Mouse (Mus musculus) forebrain, embryonic 15.5 days (tissue): ENCODE measurements around the gene Psapl1. TPM values are rescaled to one million over a fixed set of nuclear protein-coding genes. Genes with fewer than 3 reads are reported as not detected.
"Not testable (repeated sequence)": the region's sequence is repeated elsewhere in the genome, so short reads cannot be mapped to it uniquely, and the experiment has no call there.

Experiments used
- ATAC-seq: fragments of 200-750 bp; cut with Nextera tagmentation; replicated peaks from 2 replicates; pipeline ENCODE4 v1.8.0; 2017; ENCODE audit warnings: mild to moderate bottlenecking, moderate TSS enrichment, moderate library complexity
- H3K27ac ChIP-seq: fragments of 300-500 bp; sonication (generic); replicated peaks from 2 replicates; pipeline ENCODE4 v1.5.1; 2015; ENCODE audit warnings: mild to moderate bottlenecking, inconsistent platforms
- H3K27me3 ChIP-seq: fragments of 300-500 bp; sonication (generic); 2 replicates; pipeline ENCODE4 v1.6.1; 2015; ENCODE audit warnings: inconsistent platforms
- H3K36me3 ChIP-seq: fragments of 300-500 bp; sonication (generic); 2 replicates; pipeline ENCODE4 v1.6.1; 2015; ENCODE audit warnings: mild to moderate bottlenecking, inconsistent platforms
- H3K4me1 ChIP-seq: fragments of 300-500 bp; sonication (generic); 2 replicates; pipeline ENCODE4 v1.6.1; 2015; ENCODE audit warnings: inconsistent platforms
- H3K4me2 ChIP-seq: fragments of 300-500 bp; sonication (generic); replicated peaks from 2 replicates; pipeline ENCODE4 v1.6.1; 2015; ENCODE audit warnings: mild to moderate bottlenecking, inconsistent platforms
- H3K4me3 ChIP-seq: fragments of 300-500 bp; sonication (generic); 2 replicates; pipeline ENCODE4 v1.5.1; 2015; ENCODE audit warnings: mild to moderate bottlenecking, inconsistent platforms
- H3K9ac ChIP-seq: fragments of 300-500 bp; sonication (generic); replicated peaks from 2 replicates; pipeline ENCODE4 v1.6.1; 2015; ENCODE audit warnings: mild to moderate bottlenecking, inconsistent platforms
- H3K9me3 ChIP-seq: fragments of 300-500 bp; sonication (generic); 2 replicates; pipeline ENCODE4 v1.6.1; 2016; ENCODE audit warnings: inconsistent platforms
- WGBS: fragments of 180-500 bp; shearing (Covaris S2); methylation state at CpG from one replicate; pipeline ENCODE4 v1.1.7; 2015; ENCODE audit warnings: mixed read lengths; 5-methylcytosine and 5-hydroxymethylcytosine counted together
- polyA plus RNA-seq: library from polyadenylated mRNA; unstranded; fragments of >200 nt; fragmentation: Nextera tagmentation; extraction: Ambion mirVana; gene quantifications from 2 replicates; pipeline ENCODE4 v1.2.1, GENCODE M21; 2015

Gene Psapl1
- polyA plus RNA-seq, 1 experiment from 2014 or later, result 0.06 TPM

- 56% methylated on average over 10 of the region's 10 CpGs for WGBS
- ATAC-seq, result peak; percentile 53; the same call in 1 of the 2 replicates
- Histone ChIP-seq H3K27ac (no peak overlapping the region), H3K4me2 (no peak overlapping the region), H3K36me3 (no peaks in the 10 kb centered on the region), H3K4me3 (no peak overlapping the region), H3K9ac (no peak overlapping the region), H3K9me3 (no peaks in the 10 kb centered on the region), H3K27me3 (no peaks in the 10 kb centered on the region), H3K4me1 (no peaks in the 10 kb centered on the region)
Observed at GRCm38 (mm10) chr5:36213310-36213709, 9.5 kb downstream of the Psapl1 start.

DNA sequence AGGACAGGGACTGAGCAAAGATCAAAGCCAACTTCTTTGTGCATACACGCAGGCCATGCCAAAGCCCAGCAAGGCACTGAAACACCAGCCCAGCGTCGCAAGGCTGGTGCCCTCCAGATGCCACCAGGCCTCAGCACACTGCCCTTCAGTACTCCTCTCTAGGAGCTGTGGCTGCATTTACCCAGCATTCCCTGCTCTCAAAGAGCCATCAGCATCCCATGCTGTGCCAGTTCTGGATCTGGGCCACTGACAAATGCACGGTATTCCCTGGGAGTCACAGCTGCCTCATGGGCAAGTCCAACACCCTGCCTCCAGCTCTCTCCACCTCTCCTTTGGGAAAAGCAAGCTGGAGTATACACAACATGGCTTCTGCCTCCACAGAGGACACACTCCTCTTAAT is 16.3 kb downstream of the Psapl1 start:
- Histone ChIP-seq H3K9me3 (no peaks in the 10 kb centered on the region), H3K4me1 (peaks cover 18% of the 10 kb centered on the region), H3K4me3 (no peak overlapping the region), H3K36me3 (no peaks in the 10 kb centered on the region), H3K4me2 (no peak overlapping the region), H3K27me3 (no peaks in the 10 kb centered on the region), H3K9ac (no peak overlapping the region), H3K27ac (peak overlapping the region; percentile 27)
- WGBS, result 72% methylated on average over 4 of the region's 4 CpGs
- 0 out of 2 replicates have a peak, but pooled peaks have one; percentile 46 for ATAC-seq

DNA sequence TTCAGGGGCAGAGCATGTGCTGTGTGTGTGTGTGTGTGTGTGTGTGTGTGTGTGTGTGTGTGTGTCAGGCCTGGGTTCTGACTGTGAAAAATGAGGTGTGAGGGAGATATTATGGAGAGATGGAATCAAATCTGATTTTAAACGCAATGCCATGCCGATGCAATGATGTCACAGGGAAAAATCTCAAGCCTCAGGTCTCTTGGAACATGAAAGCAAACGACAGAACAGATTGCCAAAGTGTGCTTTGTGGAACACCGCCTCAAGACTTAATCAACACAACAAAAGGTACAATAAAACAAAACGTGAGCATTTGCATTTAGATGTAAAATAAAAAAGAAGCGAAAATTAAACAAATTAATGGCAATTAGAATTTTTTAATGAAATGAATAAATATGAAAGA is 16.8 kb downstream of the Psapl1 start:
- H3K27me3 ChIP-seq, result no peaks in the 10 kb centered on the region
- H3K36me3 ChIP-seq, result no peaks in the 10 kb centered on the region
- no peaks in the 10 kb centered on the region for H3K9me3 ChIP-seq
- H3K9ac ChIP-seq, result no peak overlapping the region
- H3K4me3 ChIP-seq, result no peak overlapping the region
- H3K4me1 ChIP-seq, result peaks cover 18% of the 10 kb centered on the region
- WGBS, result 24% methylated on average over 6 of the region's 6 CpGs
- peak overlapping the region; percentile 27; the same call in 1 of the 2 replicates for H3K27ac ChIP-seq
- no peak overlapping the region for H3K4me2 ChIP-seq
- ATAC-seq, result no peak

GRCm38 (mm10) chr5:36223787-36224186 is 20.0 kb downstream of the Psapl1 start:
- no peak overlapping the region for H3K9ac ChIP-seq
- peaks cover 25% of the 10 kb centered on the region for H3K4me1 ChIP-seq
- WGBS, result 59% methylated on average over 6 of the region's 6 CpGs

DNA sequence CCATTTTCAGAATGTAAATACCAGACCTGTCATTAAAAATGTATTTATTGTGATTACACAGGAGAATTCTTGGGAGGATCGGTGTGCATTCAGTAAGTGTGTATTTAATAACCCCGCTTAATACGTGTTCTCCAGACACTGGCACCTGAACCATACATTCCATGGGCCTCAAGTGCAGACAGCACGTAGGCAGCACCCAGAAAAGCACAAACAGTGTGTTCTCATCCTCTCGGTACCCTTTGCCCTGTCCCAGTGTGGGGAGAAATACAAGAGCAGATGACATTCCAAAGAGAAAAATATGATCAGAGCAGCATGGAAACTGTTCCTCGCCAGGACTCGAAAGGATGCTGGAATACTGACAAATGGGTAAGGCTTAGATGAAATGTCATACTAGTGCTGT is 22.0 kb downstream of the Psapl1 start:
- Histone ChIP-seq H3K4me1 (peaks cover 30% of the 10 kb centered on the region), H3K9me3 (no peaks in the 10 kb centered on the region), H3K4me2 (no peak overlapping the region), H3K36me3 (no peaks in the 10 kb centered on the region), H3K27me3 (no peaks in the 10 kb centered on the region), H3K4me3 (no peak overlapping the region), H3K27ac (0 out of 2 replicates have a peak overlapping the region, but pooled peaks have one; percentile 23), H3K9ac (no peak overlapping the region)
- ATAC-seq, result no peak
- WGBS, result 73% methylated on average over 7 of the region's 7 CpGs

More at GRCm38 (mm10) chr5:36223787-36224186, 20.0 kb downstream of the Psapl1 start:
- no peak overlapping the region for H3K4me3 ChIP-seq
- no peak for ATAC-seq
- no peaks in the 10 kb centered on the region for H3K36me3 ChIP-seq
- no peak overlapping the region for H3K4me2 ChIP-seq
- H3K27ac ChIP-seq, result no peak overlapping the region
- H3K9me3 ChIP-seq, result no peaks in the 10 kb centered on the region
- no peaks in the 10 kb centered on the region for H3K27me3 ChIP-seq

DNA sequence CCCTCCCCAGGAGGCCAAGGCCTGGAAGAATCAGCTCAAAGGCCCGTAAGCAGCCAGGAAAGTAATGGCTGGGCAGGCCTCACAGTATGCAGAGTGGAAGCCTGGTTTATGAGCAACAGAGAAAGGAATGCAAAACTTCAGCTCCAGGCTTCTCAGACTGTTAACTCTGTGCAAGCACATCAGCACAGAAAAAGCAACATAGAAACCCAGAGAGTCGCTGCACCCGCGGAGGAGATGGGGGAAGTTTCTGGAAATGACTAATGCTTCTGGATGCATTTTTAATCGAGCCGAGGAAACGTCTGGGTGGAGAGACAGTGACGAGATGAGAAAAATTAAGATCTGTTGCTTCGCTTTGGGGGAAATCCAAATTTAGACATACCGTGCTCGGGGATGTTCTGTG is 22.5 kb downstream of the Psapl1 start:
- no peak overlapping the region for H3K4me2 ChIP-seq
- no peak for ATAC-seq
- no peak overlapping the region for H3K9ac ChIP-seq
- WGBS, result 63% methylated on average over 11 of the region's 11 CpGs
- H3K4me1 ChIP-seq, result peaks cover 30% of the 10 kb centered on the region
- no peaks in the 10 kb centered on the region for H3K36me3 ChIP-seq
- H3K27ac ChIP-seq, result 0 out of 2 replicates have a peak overlapping the region, but pooled peaks have one; percentile 23
- H3K9me3 ChIP-seq, result no peaks in the 10 kb centered on the region
- no peaks in the 10 kb centered on the region for H3K27me3 ChIP-seq
- H3K4me3 ChIP-seq, result no peak overlapping the region

DNA sequence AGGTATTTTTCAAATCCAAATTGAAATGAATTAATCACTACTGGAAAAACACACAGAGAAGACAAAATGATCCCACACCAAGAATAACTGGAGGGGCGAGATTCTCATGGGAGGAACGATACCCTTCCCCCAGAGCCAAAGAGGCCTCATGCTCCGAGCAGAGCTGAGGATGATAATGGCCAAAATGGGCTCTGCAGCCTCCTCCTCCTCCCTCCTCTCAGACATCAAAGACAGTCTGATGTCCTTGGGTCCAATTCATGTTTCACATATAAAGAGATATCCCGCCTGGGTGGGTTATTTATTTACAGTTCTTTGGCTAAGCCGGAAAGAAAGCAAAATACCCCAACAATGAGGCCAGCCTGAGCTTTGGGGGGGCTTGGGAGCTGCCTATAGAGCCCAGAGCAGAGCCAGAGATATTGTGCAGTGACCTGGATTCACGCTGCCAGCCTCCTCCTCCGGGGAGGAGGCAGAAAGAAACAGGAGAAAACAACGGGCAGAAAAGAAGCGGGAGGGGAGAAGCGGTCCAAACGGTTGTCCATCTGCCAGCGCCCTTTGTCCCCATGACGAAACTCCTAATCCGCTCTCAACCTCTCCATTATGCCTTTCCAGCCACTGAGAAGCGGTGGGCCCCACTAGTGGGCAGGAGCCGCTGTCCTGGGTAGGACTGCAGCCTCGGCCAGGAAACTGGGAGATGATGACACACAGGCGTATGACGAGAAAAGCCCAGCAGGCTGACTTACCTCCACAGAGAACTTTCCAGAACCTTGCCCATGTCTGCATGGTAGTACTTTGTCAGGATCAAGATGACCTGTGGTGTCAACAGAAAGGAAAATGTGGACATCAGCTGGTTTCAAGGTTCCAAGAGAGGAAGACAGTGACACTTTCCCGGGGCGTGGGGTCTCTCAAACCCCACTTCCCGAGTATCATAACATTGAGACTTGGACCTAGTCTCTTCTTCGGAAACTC is 24.9 kb downstream of the Psapl1 start:
- 26% methylated on average over 23 of the region's 23 CpGs for WGBS
- Histone ChIP-seq H3K4me3 (no peak overlapping the region), H3K36me3 (no peaks in the 10 kb centered on the region), H3K4me2 (no peak overlapping the region), H3K4me1 (peaks cover 26% of the 10 kb centered on the region), H3K9ac (no peak overlapping the region), H3K27ac (0 out of 2 replicates have a peak overlapping the region, but pooled peaks have one; percentile 5), H3K9me3 (no peaks in the 10 kb centered on the region), H3K27me3 (no peaks in the 10 kb centered on the region)
- no peak; the same call in 1 of the 2 replicates for ATAC-seq

- no peak overlapping the region for H3K27ac ChIP-seq
- peaks cover 26% of the 10 kb centered on the region for H3K4me1 ChIP-seq
- H3K4me3 ChIP-seq, result no peak overlapping the region
- no peaks in the 10 kb centered on the region for H3K9me3 ChIP-seq
- no peak overlapping the region for H3K9ac ChIP-seq
- H3K4me2 ChIP-seq, result no peak overlapping the region
- H3K27me3 ChIP-seq, result no peaks in the 10 kb centered on the region
- no peak for ATAC-seq
- H3K36me3 ChIP-seq, result no peaks in the 10 kb centered on the region
- 67% methylated on average over 9 of the region's 9 CpGs for WGBS
Observed at GRCm38 (mm10) chr5:36230301-36230780, 26.5 kb downstream of the Psapl1 start.

DNA sequence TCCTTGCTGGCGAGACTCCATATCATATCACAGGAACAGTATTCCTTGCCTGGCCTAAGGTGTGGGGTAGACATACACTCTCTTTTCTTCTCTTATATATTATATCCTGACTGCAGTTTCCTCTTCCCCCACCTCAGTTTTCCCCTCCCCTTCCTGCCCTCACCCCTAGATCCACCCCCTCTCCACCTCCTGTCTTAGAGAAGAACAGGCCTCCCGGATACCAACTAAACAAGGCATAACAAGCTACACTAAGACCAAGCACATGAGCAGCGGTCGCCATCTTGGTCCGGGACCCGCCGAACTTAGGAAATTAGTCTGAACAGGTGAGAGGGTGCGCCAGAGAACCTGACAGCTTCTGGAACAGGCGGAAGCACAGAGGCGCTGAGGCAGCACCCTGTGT is 33.7 kb downstream of the Psapl1 start:
- not testable (repeated sequence) for H3K4me2 ChIP-seq, H3K27me3 ChIP-seq, ATAC-seq, H3K27ac ChIP-seq, H3K36me3 ChIP-seq, H3K4me3 ChIP-seq, H3K4me1 ChIP-seq, H3K9ac ChIP-seq, H3K9me3 ChIP-seq
- WGBS, result 96% methylated on average over 8 of the region's 10 CpGs

- Histone ChIP-seq H3K9ac (no peak overlapping the region), H3K27ac (no peak overlapping the region), H3K4me1 (peaks cover 8% of the 10 kb centered on the region; the same call in 1 of the 2 replicates), H3K4me2 (no peak overlapping the region), H3K27me3 (no peaks in the 10 kb centered on the region), H3K9me3 (no peaks in the 10 kb centered on the region), H3K4me3 (no peak overlapping the region), H3K36me3 (no peaks in the 10 kb centered on the region)
- WGBS, result 88% methylated on average over 3 of the region's 3 CpGs
- ATAC-seq, result no peak
Observed at GRCm38 (mm10) chr5:36248022-36248421, 44.2 kb downstream of the Psapl1 start.

GRCm38 (mm10) chr5:36252746-36253504 is 49.1 kb downstream of the Psapl1 start:
- Histone ChIP-seq H3K4me2 (no peak overlapping the region), H3K27ac (no peak overlapping the region), H3K9me3 (no peaks in the 10 kb centered on the region), H3K27me3 (no peaks in the 10 kb centered on the region), H3K4me1 (peaks cover 12% of the 10 kb centered on the region), H3K9ac (no peak overlapping the region), H3K4me3 (no peak overlapping the region), H3K36me3 (no peaks in the 10 kb centered on the region)
- WGBS, result 91% methylated on average over 17 of the region's 17 CpGs
- ATAC-seq, result no peak
